Mouse (Mus musculus): ENCODE measurements around the gene Hoxa2.

Hoxa2 gene

DNA sequence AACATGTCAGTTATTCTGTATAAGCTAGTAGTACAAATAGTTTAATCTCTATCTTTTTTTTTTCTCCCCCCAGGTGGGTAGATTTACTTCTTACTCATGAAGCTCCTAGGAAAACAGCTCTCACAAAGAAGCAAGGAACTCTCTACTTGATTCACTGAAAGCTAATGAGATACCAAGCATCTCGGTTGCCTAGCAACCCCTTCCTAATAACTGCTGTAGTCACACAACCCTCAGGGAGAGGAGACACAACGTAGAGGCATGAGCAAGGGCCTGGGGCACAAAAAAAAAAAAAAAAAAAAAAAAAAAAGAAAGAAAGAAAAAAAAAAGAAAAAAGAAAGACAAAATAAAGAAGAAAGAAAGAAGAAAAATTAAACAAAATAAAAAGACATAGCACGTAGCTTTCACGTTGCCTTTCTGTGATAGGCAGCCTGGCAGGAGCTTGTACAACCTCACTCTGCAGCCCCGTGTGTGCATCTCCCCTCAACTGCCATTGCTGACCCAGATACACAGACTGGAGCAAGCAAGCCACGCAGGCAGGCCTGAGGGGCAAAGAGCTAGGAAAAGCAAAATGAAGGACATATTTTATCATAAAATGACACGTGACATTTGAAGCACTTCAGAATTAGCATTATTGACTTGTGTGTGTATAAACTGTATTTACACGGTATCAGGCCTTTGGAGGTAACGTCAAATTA, 26.6 kb downstream of the Hoxa2 start:
- no peak for DNase-seq (ENCODE audit: low spot score)

DNA sequence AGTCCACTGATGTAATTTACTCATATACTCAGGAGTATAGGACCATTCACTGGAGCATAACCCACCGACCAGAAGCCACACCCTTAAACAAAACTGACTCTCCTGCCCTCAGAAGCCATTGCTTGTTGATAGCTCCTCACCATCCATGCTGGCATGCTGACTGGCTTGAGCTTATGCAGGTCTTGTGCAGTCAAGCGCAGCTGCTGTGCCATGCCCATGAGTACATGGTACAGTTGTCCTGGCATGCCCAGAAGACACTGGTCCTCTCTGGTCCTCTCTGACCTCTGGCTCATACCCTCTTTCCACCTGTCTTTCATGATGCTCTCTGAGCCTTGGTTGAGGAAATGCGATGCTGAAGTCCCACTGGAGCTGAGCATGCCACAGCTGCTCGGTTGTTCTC, 41.0 kb downstream of the Hoxa2 start:
- no peak for DNase-seq (ENCODE audit: low spot score)

GRCm38 (mm10) chr6:52121173-52121572, 43.5 kb downstream of the Hoxa2 start:
- no peak for DNase-seq (ENCODE audit: low spot score)

DNA sequence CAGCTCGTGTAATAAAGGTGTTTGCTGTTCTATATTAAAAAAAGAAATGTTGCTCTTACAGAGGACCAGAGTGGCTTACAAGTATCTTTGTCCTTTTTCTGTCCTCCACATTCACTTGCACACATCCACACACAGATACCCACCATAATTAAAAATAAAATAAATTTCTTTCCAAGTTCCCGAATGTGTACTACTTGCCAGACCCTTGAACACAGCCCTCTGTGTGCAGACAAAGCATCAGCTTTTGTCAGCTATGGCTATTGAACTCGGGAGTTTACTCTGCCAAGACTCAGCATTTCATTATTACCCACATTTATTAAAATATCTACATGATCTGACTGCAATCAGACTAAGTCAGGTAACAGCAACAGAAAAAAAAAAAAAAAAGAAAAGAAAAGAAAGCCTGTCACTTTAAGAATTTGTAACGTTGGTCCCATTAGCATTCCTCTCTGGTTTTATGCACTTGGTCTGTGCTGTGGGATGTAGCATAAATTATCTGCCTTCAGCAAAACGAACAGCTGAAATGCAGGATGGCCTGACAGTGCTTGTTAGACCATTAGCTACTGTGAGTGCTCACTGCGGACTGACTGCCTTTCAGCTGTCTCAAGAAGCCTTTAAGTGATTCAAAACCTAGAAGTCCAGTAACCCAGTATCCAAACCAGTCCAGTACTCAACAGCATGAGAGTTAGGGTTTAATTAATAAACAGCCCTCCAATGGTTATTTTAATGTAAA, 45.6 kb downstream of the Hoxa2 start:
- DNase-seq (ENCODE audit: low spot score), result no peak

DNA sequence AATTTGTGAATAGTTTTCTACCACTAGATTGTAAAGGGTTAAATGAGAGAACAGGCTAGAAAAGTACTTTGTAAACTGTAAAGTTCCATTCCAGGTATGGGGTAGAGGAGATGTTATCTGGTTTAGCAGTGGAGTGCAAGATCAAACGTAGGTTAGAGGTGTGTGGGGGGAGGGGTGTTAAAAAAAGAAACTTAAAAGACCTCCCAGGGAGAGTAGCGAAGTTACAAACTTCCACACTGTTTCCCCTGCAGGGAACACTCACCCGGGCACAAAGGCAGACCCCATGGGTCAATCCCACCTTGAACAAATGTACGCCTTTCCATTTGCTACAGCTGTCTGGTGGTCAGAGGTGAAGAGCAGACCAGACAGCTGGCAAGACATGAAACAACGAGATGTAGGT, 48.7 kb downstream of the Hoxa2 start:
- DNase-seq (ENCODE audit: low spot score), result no peak

Data from left cerebral cortex, adult 11 months (tissue).